Mouse (Mus musculus) ES-E14 (cell line): ENCODE data around the gene Rims1.

ENCODE experiments used
- CHD2 ChIP-seq: IDR thresholded peaks from 2 replicates; pipeline ENCODE4 v1.6.1; 2014; ENCODE audit warnings: mild to moderate bottlenecking, low read depth, low read length, inconsistent platforms
- MAFK ChIP-seq: IDR thresholded peaks from 2 replicates; pipeline ENCODE4 v1.6.1; 2014; ENCODE audit warnings: mild to moderate bottlenecking, low read depth, low read length, inconsistent platforms; ENCODE audit not compliant: insufficient read depth

GRCm38 (mm10) chr1:22274081-22274480 is 531.7 kb downstream of the Rims1 start:
- TF ChIP-seq CHD2 (no peak), MAFK (no peak)
